Mouse (Mus musculus) c-Kit-positive CD71-negative TER-119-negative erythroid progenitor cells, embryonic 14.5 days (primary cell): ENCODE data around the gene Hoxa7.

Experiments used
- DNase-seq: peaks from one replicate; pipeline ENCODE4 v3.0.0-alpha.2; 2013; ENCODE audit warnings: low read depth

The Hoxa7 gene

GRCm38 (mm10) chr6:52212556-52213118 lies 9.0 kb downstream of the Hoxa7 start:
- DNase-seq: no peak

- no peak for DNase-seq
Measured at GRCm38 (mm10) chr6:52211961-52212360, 9.7 kb downstream of the Hoxa7 start.

- DNase-seq: no peak
Measured at GRCm38 (mm10) chr6:52211170-52211935, 10.3 kb downstream of the Hoxa7 start.

GRCm38 (mm10) chr6:52209685-52210046 lies 12.0 kb downstream of the Hoxa7 start:
- DNase-seq: no peak

GRCm38 (mm10) chr6:52208868-52209684 lies 12.6 kb downstream of the Hoxa7 start:
- DNase-seq: no peak

- no peak for DNase-seq
Measured at GRCm38 (mm10) chr6:52208072-52208867, 13.4 kb downstream of the Hoxa7 start, which contains the start of gene Hoxa6. TSS of gene Hoxa6 (minus strand) at chr6:52208722.

GRCm38 (mm10) chr6:52207684-52207976 lies 14.0 kb downstream of the Hoxa7 start:
- no peak for DNase-seq

- no peak for DNase-seq
Measured at GRCm38 (mm10) chr6:52206882-52207683, 14.6 kb downstream of the Hoxa7 start.

- DNase-seq: no peak
Measured at GRCm38 (mm10) chr6:52205638-52206621, 15.7 kb downstream of the Hoxa7 start.

GRCm38 (mm10) chr6:52205221-52205620 lies 16.4 kb downstream of the Hoxa7 start:
- DNase-seq: no peak

- DNase-seq: no peak
Measured at GRCm38 (mm10) chr6:52204050-52204752, 17.5 kb downstream of the Hoxa7 start, which contains the start of gene Hoxa5. TSS of gene Hoxa5 (minus strand) at chr6:52204587.

- no peak for DNase-seq
Measured at GRCm38 (mm10) chr6:52203371-52204049, 18.1 kb downstream of the Hoxa7 start.

GRCm38 (mm10) chr6:52203121-52203370 lies 18.6 kb downstream of the Hoxa7 start:
- no peak for DNase-seq

- DNase-seq: no peak
Measured at GRCm38 (mm10) chr6:52202362-52203120, 19.1 kb downstream of the Hoxa7 start.

GRCm38 (mm10) chr6:52201269-52201668 lies 20.4 kb downstream of the Hoxa7 start:
- no peak for DNase-seq

GRCm38 (mm10) chr6:52200751-52201250 lies 20.9 kb downstream of the Hoxa7 start:
- DNase-seq: no peak

GRCm38 (mm10) chr6:52200073-52200750 lies 21.4 kb downstream of the Hoxa7 start:
- no peak for DNase-seq

- no peak for DNase-seq
Measured at GRCm38 (mm10) chr6:52197271-52197670, 24.4 kb downstream of the Hoxa7 start.
